Mouse (Mus musculus): ENCODE measurements around the gene Zbtb16.

The Zbtb16 gene

GRCm38 (mm10) chr9:48835631-48836565, at the start of gene Zbtb16:
Gene Zbtb16, minus strand, starts transcription at chr9:48836222.
- peak; percentile 5 for DNase-seq (ENCODE audit: low read depth, low spot score)

GRCm38 (mm10) chr9:48872896-48873295, 36.9 kb upstream of the Zbtb16 start:
- DNase-seq (ENCODE audit: low read depth, low spot score), result no peak

- DNase-seq (ENCODE audit: low read depth, low spot score), result no peak
Measured at GRCm38 (mm10) chr9:48866523-48867121, 30.6 kb upstream of the Zbtb16 start.

- no peak for DNase-seq (ENCODE audit: low read depth, low spot score)
Measured at GRCm38 (mm10) chr9:48865235-48865634, 29.2 kb upstream of the Zbtb16 start.

GRCm38 (mm10) chr9:48861481-48861880, 25.5 kb upstream of the Zbtb16 start:
- no peak for DNase-seq (ENCODE audit: low read depth, low spot score)

- DNase-seq (ENCODE audit: low read depth, low spot score), result peak; percentile 69
Measured at GRCm38 (mm10) chr9:48860526-48860845, 24.5 kb upstream of the Zbtb16 start.

- no peak for DNase-seq (ENCODE audit: low read depth, low spot score)
Measured at GRCm38 (mm10) chr9:48859828-48860525, 24.0 kb upstream of the Zbtb16 start.

GRCm38 (mm10) chr9:48857944-48858343, 21.9 kb upstream of the Zbtb16 start:
- no peak for DNase-seq (ENCODE audit: low read depth, low spot score)

- DNase-seq (ENCODE audit: low read depth, low spot score), result no peak
Measured at GRCm38 (mm10) chr9:48856240-48856639, 20.2 kb upstream of the Zbtb16 start.

GRCm38 (mm10) chr9:48849531-48849930, 13.5 kb upstream of the Zbtb16 start:
- no peak for DNase-seq (ENCODE audit: low read depth, low spot score)

- no peak for DNase-seq (ENCODE audit: low read depth, low spot score)
Measured at GRCm38 (mm10) chr9:48839568-48839967, 3.5 kb upstream of the Zbtb16 start.

- DNase-seq (ENCODE audit: low read depth, low spot score), result no peak
Measured at GRCm38 (mm10) chr9:48838346-48838745, 2.3 kb upstream of the Zbtb16 start.

GRCm38 (mm10) chr9:48837181-48837580, 1.2 kb upstream of the Zbtb16 start:
- DNase-seq (ENCODE audit: low read depth, low spot score), result no peak

- DNase-seq (ENCODE audit: low read depth, low spot score), result no peak
Measured at GRCm38 (mm10) chr9:48836566-48836930, 526 bp upstream of the Zbtb16 start.

- DNase-seq (ENCODE audit: low read depth, low spot score), result no peak
Measured at GRCm38 (mm10) chr9:48834541-48835411, 1.2 kb downstream of the Zbtb16 start.

GRCm38 (mm10) chr9:48834006-48834405, 2.0 kb downstream of the Zbtb16 start:
- DNase-seq (ENCODE audit: low read depth, low spot score), result no peak

- no peak for DNase-seq (ENCODE audit: low read depth, low spot score)
Measured at GRCm38 (mm10) chr9:48833493-48833892, 2.5 kb downstream of the Zbtb16 start.

- DNase-seq (ENCODE audit: low read depth, low spot score), result no peak
Measured at GRCm38 (mm10) chr9:48832473-48833100, 3.4 kb downstream of the Zbtb16 start.

- DNase-seq (ENCODE audit: low read depth, low spot score), result no peak
Measured at GRCm38 (mm10) chr9:48831560-48832460, 4.2 kb downstream of the Zbtb16 start.

GRCm38 (mm10) chr9:48828839-48829238, 7.2 kb downstream of the Zbtb16 start:
- no peak for DNase-seq (ENCODE audit: low read depth, low spot score)

Measured in CD4-positive, CD25-positive, alpha-beta regulatory T cell, adult 2 months (primary cell).